Mouse (Mus musculus) ES-Bruce4 (cell line): Measurements from ENCODE around the gene Gm11042.

Source experiments
- CTCF ChIP-seq: IDR thresholded peaks from one replicate; pipeline ENCODE4 v1.8.1; 2011; ENCODE audit warnings: low read depth, low read length
- POLR2A ChIP-seq: IDR thresholded peaks from one replicate; pipeline ENCODE4 v1.8.1; 2011; ENCODE audit warnings: low read length; ENCODE audit not compliant: insufficient read depth

GRCm38 (mm10) chr12:74267049-74267448 lies 49.1 kb downstream of the Gm11042 start:
- TF ChIP-seq CTCF = no peak
- no peak for TF ChIP-seq POLR2A
